Mouse (Mus musculus) hindlimb bud, embryonic 11.5 days (tissue): ENCODE measurements around the gene Cyp2d22.
"Not testable (repeated sequence)": the region's sequence is repeated elsewhere in the genome, so short reads cannot be mapped to it uniquely, and the experiment has no call there.

Experiments used
- DNase-seq: peaks from one replicate; pipeline ENCODE4 v3.0.0-alpha.2; 2012; ENCODE audit warnings: low read depth, low spot score; ENCODE audit errors: extremely low spot score

The Cyp2d22 gene

DNA sequence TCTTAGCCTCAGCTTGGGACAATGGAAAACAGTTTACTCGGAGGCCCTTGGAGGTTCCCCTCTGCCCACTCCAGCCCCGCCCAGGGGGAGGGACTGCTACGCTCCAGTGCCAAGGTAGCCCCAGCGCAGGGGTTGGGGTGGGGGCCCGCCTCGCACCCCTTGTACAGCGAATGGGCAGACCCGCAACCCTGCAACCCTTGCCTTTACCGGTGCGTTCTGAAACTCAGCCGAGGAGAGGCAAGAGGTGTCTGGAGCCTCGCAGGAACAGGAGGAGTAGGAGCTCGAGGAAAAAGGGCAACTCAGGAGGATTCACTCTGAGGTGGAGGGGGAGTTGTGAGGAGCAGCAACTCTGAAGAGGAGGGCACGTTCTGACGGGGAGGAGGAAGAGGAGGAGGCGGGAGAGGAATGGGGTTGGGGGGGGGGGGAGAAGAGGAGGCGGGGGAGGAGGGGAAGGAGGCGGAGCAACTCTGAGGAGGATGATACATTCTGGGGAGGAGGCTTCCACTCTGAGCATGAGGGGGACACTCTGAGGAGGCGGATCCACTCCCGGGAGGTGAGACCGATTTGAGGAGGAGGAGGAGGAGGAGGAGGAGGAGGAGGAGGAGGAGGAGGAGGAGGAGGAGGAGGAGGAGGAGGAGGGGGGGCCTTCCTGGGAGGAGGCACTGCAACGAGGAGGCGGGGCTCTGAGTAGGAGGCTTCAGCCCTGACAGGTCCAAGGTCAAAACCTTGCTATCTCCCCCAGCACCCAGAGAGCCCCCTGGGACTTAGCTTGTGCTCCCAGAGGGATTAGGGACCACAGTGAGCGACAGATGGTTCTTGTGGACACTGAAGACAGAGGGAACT lies at the start of gene Cyp2d22:
TSS of gene Cyp2d22 (minus strand) at position 390 of the 843 bp plus-strand sequence.
- DNase-seq: no peak

DNA sequence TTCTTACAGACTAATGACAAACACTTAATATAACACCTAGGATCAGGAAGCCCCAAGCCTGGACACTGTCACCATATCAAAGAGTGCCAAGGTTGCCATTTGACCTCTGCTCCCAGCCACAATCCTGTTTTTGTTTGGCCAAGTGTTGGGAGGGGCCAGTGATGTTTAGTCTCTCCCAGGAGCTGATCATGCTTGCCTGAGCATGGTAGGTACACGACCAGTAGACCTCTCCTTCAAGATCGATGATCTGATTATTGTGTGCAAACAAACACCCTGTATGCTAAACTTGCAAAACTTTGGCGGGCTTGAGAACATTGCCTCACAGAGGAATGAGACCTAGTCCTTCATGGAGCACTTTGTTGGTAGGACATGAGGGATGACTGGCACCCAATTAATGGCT lies 43.4 kb upstream of the Cyp2d22 start:
- no peak for DNase-seq

DNA sequence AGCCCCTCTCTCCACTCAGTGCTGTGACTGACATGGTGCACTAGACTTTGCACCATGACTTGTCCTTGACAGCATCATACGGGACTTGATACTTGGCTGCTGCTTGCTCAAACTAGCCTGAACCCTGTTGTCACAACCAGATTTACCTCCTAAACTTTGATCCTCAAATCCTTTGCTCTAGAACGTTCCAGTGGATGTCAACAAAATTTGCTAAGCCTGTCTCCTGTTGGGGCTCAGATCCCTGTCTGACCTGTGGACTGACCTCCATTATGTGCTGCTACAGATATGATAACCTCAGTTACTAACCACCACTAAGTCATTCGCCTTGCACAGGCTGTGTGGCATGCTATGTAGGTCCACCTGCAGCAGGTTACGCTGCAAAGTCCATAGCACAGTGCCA lies 42.9 kb upstream of the Cyp2d22 start:
- no peak for DNase-seq

DNA sequence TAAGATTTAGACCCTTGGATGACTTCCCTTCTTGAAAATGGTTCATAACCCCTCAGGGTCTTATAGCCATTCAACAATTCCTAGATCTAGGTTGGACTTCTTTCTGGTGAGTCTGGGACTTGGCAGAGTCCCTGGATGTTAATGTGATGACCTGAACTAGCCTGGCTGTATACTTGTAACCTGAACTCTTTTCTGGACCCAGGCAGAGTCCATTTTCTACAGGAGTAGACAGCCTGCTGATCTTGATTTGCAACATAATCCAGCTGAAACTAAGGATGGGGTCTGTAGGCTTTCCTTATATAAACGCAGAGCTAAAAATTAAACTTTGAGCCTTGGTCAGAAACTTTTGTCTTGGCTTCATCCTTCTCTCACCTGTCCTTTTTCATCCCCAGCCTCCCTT lies 38.6 kb upstream of the Cyp2d22 start:
- DNase-seq: no peak

DNA sequence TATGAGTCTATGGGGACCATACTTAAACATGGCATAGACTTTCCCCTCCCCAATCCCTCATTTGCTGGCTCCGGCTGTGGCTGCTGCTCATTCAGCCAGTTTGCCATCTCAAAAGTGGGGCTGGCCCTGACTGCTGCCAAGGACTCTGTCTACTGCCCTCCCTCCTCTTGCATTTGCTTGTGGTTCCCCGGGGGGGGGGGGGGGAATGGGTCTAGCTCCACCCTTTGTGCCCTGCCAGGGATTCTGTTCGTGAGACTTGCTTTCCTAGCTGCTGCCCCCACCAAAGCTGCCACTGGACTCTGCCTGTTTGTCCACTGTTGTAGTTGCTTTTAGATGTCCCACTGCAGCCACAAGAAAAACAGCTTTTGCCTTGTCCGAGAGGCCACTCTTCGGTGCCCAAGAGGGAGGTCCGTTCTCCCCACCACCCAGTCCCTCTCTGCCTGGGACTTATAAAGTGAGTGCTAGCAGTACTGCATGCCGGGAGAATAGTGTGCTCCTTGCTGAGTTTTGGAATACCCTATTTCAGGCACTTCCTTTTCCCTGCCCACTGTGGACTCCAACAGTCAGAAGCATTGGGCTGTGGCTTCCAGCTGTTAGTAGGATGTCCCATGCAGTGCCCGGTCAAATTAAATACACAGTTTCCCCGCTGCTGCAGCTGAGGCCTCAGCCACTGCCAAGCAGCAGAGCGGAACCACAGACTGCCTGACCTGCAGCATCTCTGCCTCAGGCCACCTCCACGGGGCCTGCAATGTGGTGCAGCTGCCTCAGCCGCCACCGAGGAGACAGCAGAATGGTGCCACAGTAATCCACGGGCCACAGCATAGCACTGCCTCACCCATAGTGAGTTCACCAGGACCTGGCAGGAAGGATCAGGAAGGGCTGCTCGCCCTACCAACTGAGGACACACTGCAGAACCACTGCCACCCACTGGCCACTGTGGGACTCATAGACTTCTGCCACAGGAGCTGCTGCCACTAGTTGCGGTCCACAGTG lies 37.0 kb upstream of the Cyp2d22 start:
- DNase-seq: no peak

DNA sequence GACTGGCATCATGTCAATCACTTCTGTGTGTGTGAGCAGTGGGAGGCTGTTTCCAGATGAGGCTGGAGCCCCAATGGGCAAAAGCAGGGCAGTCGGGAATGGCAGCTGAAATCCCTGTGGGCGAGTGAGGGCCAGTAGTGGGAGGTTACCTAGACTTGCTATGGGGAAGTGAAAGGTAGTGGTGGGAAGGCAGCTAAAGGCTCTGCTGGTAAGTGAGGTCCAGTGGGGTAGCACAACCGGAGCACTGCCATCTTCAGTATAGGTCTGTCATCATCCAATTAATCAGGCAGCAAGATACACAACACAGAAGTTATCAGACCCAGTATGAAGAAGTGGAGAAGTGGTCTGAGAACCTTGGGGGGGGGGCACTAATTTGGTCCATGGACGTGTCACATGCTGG lies 27.5 kb upstream of the Cyp2d22 start:
- DNase-seq: no peak

DNA sequence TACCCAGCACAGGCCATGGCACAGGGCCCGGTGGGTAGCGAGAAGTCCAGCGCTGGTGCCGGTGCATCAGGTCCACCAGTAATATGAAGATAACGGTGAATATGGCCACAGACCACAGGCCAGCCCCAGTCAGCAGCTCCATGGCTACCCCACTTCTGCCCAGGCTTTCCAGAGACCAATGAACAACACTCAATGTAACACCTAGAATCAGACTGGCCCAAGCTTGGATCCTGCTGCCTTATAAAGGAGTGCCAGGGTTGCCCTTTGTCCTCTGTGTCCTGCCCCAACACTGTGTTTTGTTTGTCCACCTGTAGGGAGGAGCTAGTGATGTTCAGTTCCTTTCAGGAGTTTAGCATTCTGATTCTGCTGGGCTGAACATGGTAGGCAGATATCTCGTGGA lies 26.9 kb upstream of the Cyp2d22 start, which contains the start of gene Cyp2d10:
TSS of gene Cyp2d10 (minus strand) at position 215 of the 400 bp plus-strand sequence.
- DNase-seq: no peak

DNA sequence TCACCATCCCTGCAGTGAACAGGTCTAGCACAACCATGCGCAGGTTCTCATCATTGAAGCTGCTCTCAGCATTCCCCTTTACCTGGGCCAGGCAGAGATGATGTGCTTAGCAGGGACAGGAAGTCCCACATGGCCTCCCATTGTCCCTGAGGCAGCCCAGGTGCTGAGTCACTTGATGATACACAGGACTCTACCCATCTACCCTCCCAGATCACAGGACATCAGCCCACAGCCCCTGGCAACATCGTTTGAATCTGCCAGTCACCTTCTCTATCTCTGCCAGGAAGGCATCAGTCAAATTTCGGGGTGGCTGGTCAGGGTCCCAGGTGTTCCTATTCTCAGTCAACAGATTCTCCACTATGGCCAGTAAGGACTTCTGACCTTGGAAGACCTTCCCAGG lies 24.1 kb upstream of the Cyp2d22 start:
- no peak for DNase-seq

DNA sequence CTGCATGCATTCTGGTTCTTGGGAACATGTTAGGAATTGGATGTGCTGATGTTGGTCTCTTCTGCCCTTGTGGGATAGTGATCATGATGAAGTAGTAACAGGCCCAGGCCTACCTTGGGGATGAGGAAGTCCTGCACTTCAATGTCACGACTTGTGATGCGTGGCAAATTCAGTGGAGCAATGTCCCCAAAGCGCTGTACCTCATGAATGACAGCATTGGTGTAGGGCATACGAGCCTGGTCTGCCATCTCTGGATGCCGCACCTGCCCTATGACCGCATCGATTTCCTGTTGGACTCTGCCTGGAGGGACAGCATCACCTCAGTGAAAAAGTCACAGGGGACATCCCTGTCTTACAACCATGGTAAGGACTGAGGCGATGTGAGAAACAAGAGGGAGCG lies 23.5 kb upstream of the Cyp2d22 start:
- DNase-seq: no peak

DNA sequence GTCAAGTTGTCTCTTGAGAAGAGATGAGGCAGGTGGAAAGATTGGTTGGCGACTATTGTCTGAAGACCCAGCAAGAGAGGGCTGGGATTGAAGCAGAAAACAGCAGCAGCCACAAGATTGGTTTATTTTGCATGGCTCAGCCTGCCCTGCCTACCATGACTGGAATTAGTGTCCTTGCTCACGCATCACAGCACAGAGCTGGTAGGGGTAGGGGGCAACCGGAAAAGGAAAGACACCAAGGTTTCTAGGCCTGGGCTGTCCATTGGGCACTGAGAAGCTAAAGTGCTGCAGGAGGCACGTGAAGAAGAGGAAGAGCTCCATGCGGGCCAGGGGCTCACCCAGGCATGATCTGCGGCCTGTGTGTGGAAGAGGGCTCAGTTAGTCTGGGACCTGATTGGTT lies 22.7 kb upstream of the Cyp2d22 start:
- DNase-seq: no peak

DNA sequence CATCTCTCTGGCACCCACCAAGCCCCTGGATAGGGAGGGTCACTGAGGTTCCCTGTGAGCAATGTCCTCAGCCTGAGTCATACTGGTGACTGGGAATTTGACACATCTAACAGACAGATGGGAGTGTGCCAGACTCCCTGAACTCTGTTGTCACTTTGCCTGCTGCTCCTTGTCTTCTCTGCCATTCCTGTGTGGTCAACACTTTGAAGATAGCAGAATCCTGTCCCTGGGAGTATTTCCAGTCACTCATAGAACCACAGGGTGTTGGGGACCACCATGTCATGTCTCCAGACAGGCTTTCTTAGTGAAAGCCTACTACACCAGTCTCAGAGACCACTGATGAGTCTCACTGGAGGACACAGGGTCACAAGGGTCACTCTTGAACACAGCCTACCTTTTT lies 22.0 kb upstream of the Cyp2d22 start:
- no peak for DNase-seq

DNA sequence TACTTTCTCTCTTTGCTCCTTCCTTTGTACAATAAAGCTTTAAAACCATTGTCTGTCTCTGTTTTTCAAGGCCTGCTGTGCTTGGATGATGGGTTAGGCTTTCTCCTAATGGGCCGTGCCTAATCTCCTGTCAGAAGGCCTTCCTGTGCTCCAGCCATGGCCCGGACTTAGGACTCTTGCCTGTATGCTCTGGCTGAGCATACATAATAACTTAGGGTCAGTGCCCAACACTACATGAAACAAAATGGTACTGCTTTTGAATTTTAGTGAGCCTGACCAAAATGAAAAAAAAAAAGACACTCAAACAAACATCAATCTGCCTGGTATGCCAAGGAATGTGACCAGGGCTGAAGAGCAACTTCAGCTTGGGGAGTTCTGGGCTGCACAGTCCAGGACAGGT lies 21.5 kb upstream of the Cyp2d22 start:
- no peak for DNase-seq

DNA sequence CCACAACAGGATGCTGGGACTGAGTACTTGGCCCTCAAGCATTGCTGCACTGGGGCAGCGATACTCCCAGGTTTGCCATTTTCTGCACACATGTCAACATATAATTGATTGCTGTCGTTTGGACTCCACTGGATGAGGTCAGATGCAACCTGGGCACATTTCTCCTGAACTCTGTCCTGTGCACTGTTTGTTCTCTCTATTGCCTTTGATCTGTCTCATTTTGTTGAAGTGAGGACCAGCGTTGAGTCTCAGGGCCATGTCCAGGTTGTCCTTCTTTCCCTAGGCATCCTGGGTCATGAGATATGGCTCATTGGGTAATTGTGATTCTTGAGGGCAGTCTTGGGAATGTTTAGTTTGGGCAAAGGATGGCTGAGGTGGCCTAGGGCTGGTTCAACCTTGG lies 15.9 kb upstream of the Cyp2d22 start:
- not testable (repeated sequence) for DNase-seq

DNA sequence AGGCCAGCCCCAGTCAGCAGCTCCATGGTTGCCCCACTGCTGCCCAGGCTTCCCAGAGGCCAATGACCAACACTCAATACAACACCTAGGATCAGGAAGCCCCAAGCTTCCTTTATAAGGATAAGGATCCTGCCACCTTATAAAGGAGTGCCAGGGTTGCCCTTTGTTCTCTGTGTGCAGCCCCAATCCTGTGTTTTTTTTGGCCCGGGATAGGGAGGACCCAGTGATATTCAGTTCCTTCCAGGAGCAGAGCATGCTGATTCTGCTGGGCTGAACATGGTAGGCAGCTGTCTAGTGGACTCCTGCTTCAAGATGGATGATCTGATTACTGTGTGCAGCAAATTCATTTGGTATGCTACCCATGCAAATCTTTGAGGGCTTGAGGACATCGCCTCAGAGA lies 13.9 kb upstream of the Cyp2d22 start, which contains the start of gene Cyp2d11:
TSS of gene Cyp2d11 (minus strand) at position 101 of the 400 bp plus-strand sequence.
- not testable (repeated sequence) for DNase-seq

DNA sequence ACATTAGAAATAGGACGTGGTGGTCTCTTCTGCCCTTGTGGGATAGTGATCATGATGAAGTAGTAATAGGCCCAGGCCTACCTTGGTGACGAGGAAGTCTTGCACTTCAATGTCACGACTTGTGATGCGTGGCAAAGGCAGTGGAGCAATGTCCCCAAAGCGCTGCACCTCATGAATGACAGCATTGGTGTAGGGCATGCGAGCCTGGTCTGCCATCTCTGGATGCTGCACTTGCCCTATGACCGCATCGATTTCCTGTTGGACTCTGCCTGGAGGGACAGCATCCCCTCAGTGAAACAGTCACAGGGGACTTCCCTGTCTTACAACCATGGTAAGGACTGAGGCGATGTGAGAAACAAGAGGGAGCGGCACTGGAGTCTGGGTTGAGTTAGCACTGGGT lies 9.9 kb upstream of the Cyp2d22 start:
- DNase-seq: not testable (repeated sequence)

DNA sequence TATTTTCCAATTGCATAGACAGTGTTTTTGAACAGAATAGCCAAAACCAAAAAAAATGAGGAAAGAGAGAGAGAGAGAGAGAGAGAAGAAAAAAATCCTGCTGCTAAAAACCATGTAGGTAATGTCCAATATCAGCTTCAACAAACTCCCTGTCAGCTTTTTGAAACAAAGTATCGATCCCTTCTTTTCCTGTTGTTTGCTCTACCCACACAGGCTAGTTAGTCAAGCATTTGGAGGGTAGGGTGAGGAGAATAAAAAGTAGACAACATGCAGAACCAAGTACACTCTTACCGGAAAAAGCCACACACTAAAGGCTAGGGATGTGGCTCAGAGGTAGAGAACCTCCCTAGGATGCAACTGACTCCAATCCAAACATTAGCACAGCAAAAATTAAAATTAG lies 5.7 kb upstream of the Cyp2d22 start:
- DNase-seq: no peak

DNA sequence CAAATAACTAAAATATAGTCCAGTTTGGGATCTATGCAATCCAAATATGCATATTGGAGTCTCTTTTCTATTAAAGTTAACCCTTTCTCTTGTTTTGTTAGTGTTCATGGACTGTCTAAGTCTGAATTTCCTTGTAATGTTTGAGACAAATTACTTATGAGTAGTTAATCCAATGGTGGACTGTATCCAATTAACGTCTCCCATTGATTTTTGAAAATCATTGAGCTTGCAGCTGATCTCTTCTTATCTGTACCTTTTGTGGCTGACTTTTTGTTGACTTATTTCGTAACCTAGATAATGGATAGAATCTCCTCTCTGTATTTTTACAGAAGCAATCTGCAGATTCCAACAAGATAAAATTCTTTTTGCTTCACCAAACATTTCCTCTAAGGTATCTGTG lies 2.4 kb upstream of the Cyp2d22 start:
- no peak for DNase-seq

DNA sequence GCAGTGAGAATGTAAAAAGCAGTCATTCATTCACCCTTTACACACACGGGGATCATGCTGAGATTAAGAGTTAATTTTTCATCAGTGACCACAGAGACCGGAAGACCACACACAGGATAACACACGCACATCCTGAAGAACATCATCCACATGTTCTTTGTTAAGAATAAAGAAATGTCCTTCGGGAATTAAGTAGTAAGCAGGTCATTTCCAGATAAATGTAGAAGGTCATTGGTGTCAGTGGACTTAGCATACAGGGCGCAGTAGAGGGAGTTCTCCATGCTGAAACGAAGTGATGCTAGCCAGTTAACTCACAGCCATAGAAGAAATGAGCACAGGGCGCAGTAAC lies 628 bp upstream of the Cyp2d22 start:
- DNase-seq: no peak

DNA sequence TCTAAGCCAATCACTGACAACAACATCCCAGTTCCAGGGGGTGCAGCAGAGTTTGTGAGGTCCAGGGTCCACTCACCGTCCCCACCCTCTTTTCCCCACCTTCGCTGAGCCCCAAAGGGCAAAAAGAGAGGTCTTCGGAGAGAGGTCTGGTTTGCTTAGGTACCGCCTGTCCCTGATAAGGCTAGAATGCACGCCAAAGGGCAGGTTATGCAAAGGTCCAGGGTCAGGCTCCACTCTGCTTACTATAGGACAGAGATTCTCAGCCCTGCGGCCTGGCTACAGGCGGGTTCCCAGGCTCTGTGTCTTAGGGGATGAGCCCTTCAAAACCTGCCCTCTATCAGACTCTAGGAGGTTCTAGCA lies 569 bp downstream of the Cyp2d22 start:
- no peak for DNase-seq

DNA sequence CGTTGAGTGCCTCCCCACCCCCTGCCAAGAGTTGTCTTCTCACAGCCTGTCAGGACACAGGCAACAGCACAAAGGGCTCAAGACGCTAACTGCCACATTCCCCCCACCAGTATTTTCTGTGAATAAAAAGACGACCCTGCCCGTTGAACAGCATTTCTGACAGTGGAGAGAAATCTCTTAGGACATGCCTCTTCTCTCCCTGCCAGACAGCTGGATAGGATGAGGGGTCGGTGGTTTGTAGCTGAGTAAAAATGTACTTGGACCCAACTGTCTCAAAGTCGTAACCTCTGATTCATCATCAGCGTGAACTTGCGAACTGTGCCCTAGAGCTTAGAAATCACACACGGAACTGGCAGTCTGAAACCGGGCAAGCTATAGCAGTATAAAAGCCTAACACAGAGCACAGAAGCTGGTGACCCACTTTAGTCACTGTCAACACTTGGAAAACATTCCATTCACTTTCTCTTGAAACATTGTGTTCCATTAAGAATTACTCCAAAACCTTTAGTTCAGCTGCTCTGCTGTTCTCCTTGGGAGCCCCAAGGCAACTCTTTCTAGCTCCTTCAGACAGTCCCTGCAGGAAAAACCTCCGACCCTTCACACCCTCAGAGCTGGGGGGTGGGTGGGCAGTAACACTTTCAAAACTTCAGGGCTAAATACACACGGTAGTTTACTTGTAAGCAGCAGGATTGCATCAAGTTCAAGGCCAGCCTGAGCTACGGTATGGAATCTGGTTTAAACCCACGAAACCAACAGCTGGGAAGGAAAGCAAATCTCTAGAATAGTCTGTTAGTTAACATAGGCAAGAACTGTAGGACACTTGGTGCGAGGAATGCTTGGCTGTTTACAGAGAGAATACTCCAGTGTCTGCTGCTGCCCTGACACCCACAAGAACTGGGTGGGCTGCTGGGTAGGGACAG lies 1.5 kb downstream of the Cyp2d22 start:
- no peak for DNase-seq

DNA sequence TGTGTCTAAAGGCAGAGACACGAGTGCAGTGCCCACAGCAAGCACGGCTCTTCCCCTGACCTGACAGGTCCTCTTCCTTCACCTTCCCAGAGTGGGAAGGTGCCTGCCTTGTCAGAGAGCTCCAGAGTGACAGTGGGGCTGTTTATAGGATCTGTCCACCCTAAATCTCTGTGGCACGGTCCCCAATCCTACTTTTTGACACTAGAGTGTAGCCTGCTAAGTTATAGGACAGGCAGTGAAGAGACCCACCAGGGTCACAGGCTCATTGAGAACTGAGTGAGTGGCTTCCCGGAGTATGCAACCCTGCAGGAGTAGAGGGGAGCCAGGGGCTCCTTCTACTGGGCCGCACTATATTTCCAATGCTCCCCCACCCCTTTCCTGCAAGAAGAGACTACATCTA lies 2.4 kb downstream of the Cyp2d22 start:
- no peak for DNase-seq
